Mouse (Mus musculus) forebrain, embryonic 12.5 days (tissue): ENCODE data around the gene Ica1. TPM values are rescaled to one million over a fixed set of nuclear protein-coding genes. Genes with fewer than 3 reads are reported as not detected.
A peak's percentile ranks its signal among the peaks of the same experiment; 100 is the strongest.

ENCODE experiments used
- ATAC-seq: fragments of 200-750 bp; cut with Nextera tagmentation; 2 replicates; pipeline ENCODE4 v1.8.0; 2017; ENCODE audit warnings: moderate TSS enrichment; ENCODE audit not compliant: low FRiP score
- H3K27ac ChIP-seq: fragments of 300-500 bp; sonication (generic); 2 replicates; pipeline ENCODE4 v1.5.1; 2016; ENCODE audit warnings: mild to moderate bottlenecking
- H3K27me3 ChIP-seq: fragments of 300-500 bp; sonication (generic); 2 replicates; pipeline ENCODE4 v1.6.1; 2016; ENCODE audit warnings: mild to moderate bottlenecking
- H3K36me3 ChIP-seq: fragments of 300-500 bp; sonication (generic); replicated peaks from 2 replicates; pipeline ENCODE4 v1.6.1; 2016; ENCODE audit warnings: mild to moderate bottlenecking
- H3K4me1 ChIP-seq: fragments of 300-500 bp; sonication (generic); 2 replicates; pipeline ENCODE4 v1.6.1; 2016
- H3K4me2 ChIP-seq: fragments of 300-500 bp; sonication (generic); 2 replicates; pipeline ENCODE4 v1.6.1; 2016; ENCODE audit warnings: mild to moderate bottlenecking, moderate library complexity
- H3K4me3 ChIP-seq: fragments of 300-500 bp; sonication (generic); replicated peaks from 2 replicates; pipeline ENCODE4 v1.5.1; 2016; ENCODE audit warnings: mild to moderate bottlenecking
- H3K9ac ChIP-seq: fragments of 300-500 bp; sonication (generic); 2 replicates; pipeline ENCODE4 v1.6.1; 2016; ENCODE audit warnings: mild to moderate bottlenecking
- H3K9me3 ChIP-seq: fragments of 300-500 bp; sonication (generic); 2 replicates; pipeline ENCODE4 v1.6.1; 2016
- WGBS: fragments of 180-500 bp; shearing (Covaris S2); methylation state at CpG from one replicate; pipeline ENCODE4 v1.1.7; 2016; 5-methylcytosine and 5-hydroxymethylcytosine counted together
- polyA plus RNA-seq: library from polyadenylated mRNA; unstranded; fragments of >200 nt; fragmentation: Nextera tagmentation; extraction: Ambion mirVana; gene quantifications from 2 replicates; pipeline ENCODE4 v1.2.1, GENCODE M21; 2016

Ica1 gene
- polyA plus RNA-seq, 1 experiment from 2014 or later, result 16.4 TPM

DNA sequence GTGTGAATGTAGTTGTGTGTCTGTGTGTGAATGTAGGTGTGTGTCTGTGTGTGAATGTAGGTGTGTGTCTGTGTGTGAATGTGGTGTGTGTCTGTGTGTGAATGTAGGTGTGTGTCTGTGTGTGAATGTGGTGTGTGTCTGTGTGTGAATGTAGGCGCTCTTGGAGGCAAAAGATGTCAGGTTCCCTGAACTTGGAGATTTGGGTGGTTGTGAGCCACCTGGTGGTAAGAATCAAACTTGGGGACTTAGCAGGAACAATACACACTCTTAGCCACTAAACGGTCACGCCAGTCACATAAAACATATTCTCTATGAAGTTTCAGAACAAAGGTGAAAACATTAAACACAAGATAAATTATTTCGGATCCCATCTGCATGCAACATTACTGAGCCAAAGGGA, 39.9 kb downstream of the Ica1 start:
- no peak overlapping the region for H3K27ac ChIP-seq
- H3K9me3 ChIP-seq, result no peaks in the 10 kb centered on the region
- H3K27me3 ChIP-seq, result no peaks in the 10 kb centered on the region
- H3K4me2 ChIP-seq, result no peak overlapping the region
- no peak overlapping the region for H3K4me3 ChIP-seq
- H3K9ac ChIP-seq, result no peak overlapping the region
- ATAC-seq, result no peak
- 68% methylated on average over 4 of the region's 4 CpGs for WGBS
- no peaks in the 10 kb centered on the region for H3K36me3 ChIP-seq
- H3K4me1 ChIP-seq, result no peaks in the 10 kb centered on the region

DNA sequence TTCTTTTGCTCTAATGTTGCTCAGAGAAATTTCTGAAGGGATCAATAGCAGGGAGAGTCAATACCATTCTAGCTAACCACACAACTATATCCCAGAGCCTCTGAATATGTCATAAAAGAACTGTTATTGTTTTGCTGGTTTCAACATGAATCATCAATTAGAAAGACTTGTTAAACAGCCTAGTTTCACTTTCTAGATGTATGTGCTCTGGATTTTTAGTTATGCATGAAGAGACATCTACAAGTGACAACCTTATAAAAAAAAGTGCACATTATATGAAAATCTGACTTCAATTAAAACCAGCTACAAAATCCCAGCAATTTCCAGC, 41.8 kb downstream of the Ica1 start:
- H3K4me3 ChIP-seq, result no peak overlapping the region
- H3K27me3 ChIP-seq, result no peaks in the 10 kb centered on the region
- no peaks in the 10 kb centered on the region for H3K36me3 ChIP-seq
- H3K9ac ChIP-seq, result no peak overlapping the region
- H3K9me3 ChIP-seq, result no peaks in the 10 kb centered on the region
- H3K27ac ChIP-seq, result no peak overlapping the region
- no peak overlapping the region for H3K4me2 ChIP-seq
- ATAC-seq, result 0 out of 2 replicates have a peak, but pooled peaks have one; percentile 31
- H3K4me1 ChIP-seq, result peaks cover 11% of the 10 kb centered on the region

DNA sequence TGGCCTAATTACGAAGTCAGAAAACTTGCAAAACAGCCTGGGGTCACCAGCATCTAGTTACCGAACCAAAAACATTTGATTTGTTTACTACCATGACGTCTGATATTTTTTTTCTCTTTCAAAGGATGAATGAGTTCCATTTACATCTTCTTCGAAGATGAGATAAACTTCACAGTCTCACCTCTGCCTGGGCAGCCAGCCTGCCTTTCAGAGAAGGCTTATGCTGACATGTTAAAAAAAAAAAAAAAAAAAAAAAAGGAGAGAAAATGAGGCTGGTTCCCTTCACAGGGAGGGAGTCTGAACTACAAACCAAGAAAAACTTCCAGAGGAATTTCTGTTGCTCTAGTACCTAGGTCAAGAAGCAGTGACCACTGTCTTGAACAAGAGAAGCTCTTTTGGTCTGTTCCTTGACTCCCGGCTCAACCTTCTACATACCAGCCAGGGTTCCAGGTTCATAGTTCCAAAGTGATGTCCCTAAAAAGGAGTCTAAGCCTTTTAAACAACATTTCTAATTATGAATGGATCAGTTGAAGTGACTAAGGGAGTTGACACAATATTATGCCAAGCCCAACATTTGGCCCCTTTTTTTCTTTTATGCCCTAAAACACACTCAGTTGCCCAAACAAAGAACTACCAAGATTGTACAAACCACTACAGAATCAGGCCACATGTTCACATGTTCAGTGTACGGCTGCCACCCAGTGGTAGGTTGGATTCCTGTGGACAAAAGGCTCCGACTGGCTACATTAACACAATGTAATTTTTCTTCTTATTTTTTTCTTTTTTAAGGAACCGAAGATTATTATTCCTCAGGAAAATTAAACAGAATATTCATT, 42.4 kb downstream of the Ica1 start:
- Histone ChIP-seq H3K4me2 (no peak overlapping the region), H3K27ac (no peak overlapping the region), H3K4me3 (no peak overlapping the region), H3K4me1 (peaks cover 11% of the 10 kb centered on the region), H3K9ac (no peak overlapping the region), H3K9me3 (no peaks in the 10 kb centered on the region), H3K36me3 (no peaks in the 10 kb centered on the region), H3K27me3 (no peaks in the 10 kb centered on the region)
- ATAC-seq, result peak; percentile 90
- WGBS, result 54% methylated on average over 8 of the region's 8 CpGs

DNA sequence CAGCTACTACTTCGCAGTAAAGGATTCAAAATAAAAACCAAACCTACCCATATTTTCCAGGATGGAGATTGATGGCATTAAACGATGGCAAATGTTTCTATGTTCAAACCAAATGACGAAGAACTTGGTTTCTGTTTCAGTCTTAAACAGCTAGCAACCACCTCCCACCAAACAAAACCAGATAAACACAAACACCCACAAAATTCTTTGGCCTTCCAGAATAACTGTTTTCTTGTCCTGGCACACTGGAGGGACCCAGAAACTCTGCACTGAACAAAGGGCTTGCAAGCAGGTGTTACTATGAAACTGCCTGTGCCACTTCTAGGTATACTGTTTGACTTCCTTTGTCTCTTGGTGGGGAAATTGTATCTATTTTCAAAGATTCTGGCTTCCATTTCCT, 43.2 kb downstream of the Ica1 start:
- Histone ChIP-seq H3K4me3 (no peak overlapping the region), H3K9me3 (no peaks in the 10 kb centered on the region), H3K4me1 (peaks cover 11% of the 10 kb centered on the region), H3K9ac (no peak overlapping the region), H3K27ac (no peak overlapping the region), H3K27me3 (no peaks in the 10 kb centered on the region), H3K36me3 (no peaks in the 10 kb centered on the region), H3K4me2 (no peak overlapping the region)
- no peak for ATAC-seq
- 96% methylated on average over 3 of the region's 3 CpGs for WGBS

DNA sequence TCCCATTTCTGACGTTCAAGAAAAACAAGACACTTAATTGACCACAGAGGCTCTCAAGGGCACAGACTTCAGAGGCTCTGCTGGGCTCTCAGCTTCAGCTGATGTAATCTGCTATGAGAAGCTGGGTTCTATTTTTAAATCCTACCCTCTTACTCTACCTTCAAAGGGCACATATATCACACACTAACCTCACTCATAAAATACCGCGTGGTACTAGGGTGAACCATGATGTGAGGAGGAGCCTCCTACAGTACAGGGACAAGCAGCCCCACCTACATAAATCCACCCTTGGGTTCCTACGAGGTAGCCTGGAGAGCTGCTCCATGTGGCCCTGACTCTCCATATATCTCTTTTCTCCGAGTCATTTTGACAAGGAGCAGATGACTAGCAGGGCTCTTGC, 45.8 kb downstream of the Ica1 start:
- Histone ChIP-seq H3K27me3 (no peaks in the 10 kb centered on the region), H3K36me3 (no peaks in the 10 kb centered on the region), H3K9ac (no peak overlapping the region), H3K27ac (no peak overlapping the region), H3K9me3 (peaks cover 5% of the 10 kb centered on the region; the same call in 1 of the 2 replicates), H3K4me1 (peaks cover 11% of the 10 kb centered on the region), H3K4me2 (no peak overlapping the region), H3K4me3 (no peak overlapping the region)
- 83% methylated on average over 5 of the region's 5 CpGs for WGBS
- ATAC-seq, result no peak

DNA sequence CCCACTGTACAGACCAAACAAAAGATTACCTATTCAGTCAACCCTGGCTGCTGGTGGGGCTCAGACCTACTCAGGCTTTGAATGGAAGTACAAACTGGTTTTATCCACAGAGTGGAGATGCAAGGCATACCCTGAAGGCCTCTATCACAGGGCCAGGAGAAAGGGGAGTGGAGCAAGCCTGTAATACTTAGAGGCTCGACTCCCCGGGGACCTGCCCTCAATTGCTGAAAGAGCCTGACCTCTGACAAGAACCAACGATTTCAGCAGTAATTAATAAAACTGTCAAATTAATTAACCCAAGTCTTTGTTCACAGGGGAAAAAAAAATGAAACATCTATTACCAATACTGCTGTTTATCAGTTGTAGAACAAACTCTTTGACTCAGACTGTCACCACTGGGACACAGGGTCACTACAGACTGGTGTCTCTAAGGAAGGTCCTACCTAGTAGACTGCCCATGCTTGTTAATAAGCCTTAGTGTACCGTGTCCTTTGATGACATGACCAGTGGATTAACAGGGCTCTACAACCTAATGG, 46.6 kb downstream of the Ica1 start:
- Histone ChIP-seq H3K36me3 (no peaks in the 10 kb centered on the region), H3K9me3 (peaks cover 5% of the 10 kb centered on the region; the same call in 1 of the 2 replicates), H3K9ac (no peak overlapping the region), H3K4me1 (peaks cover 11% of the 10 kb centered on the region), H3K4me3 (no peak overlapping the region), H3K4me2 (no peak overlapping the region), H3K27me3 (no peaks in the 10 kb centered on the region), H3K27ac (no peak overlapping the region)
- peak; percentile 21; the same call in 1 of the 2 replicates for ATAC-seq
- WGBS, result 34% methylated on average over 4 of the region's 4 CpGs

DNA sequence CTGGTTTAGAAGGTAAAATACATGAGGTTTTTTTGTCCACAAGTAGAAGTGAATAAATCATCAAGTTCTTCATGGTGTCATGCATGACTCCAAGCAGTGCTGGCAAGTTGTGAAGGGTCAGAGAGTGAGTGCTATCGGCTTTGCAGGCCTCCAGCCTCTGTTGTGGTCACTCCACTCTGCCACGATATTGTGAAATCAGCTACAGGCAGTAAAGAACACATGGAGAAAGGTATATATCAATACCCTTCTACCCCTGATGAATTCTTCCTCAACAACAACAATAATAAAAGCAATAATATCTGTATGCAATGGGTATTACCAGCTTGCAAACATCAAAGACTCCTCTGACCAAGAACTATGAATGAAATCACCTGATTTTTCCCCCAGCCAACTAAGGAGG, 47.9 kb downstream of the Ica1 start:
- peaks cover 5% of the 10 kb centered on the region; the same call in 1 of the 2 replicates for H3K9me3 ChIP-seq
- H3K27ac ChIP-seq, result no peak overlapping the region
- no peak overlapping the region for H3K4me3 ChIP-seq
- peaks cover 11% of the 10 kb centered on the region for H3K4me1 ChIP-seq
- H3K4me2 ChIP-seq, result no peak overlapping the region
- 92% methylated on average over 2 of the region's 2 CpGs for WGBS
- ATAC-seq, result no peak
- H3K27me3 ChIP-seq, result no peaks in the 10 kb centered on the region
- H3K36me3 ChIP-seq, result no peaks in the 10 kb centered on the region
- no peak overlapping the region for H3K9ac ChIP-seq

GRCm38 (mm10) chr6:8727806-8728205, 50.5 kb downstream of the Ica1 start:
- no peak for ATAC-seq
- WGBS, result 91% methylated on average over 8 of the region's 8 CpGs
- Histone ChIP-seq H3K27ac (no peak overlapping the region), H3K9ac (no peak overlapping the region), H3K4me1 (peaks cover 11% of the 10 kb centered on the region), H3K4me2 (no peak overlapping the region), H3K27me3 (no peaks in the 10 kb centered on the region), H3K36me3 (no peaks in the 10 kb centered on the region), H3K4me3 (no peak overlapping the region), H3K9me3 (peaks cover 5% of the 10 kb centered on the region; the same call in 1 of the 2 replicates)

- Histone ChIP-seq H3K4me1 (no peaks in the 10 kb centered on the region), H3K27me3 (no peaks in the 10 kb centered on the region), H3K4me2 (no peak overlapping the region), H3K9ac (no peak overlapping the region), H3K9me3 (peaks cover 5% of the 10 kb centered on the region; the same call in 1 of the 2 replicates), H3K27ac (no peak overlapping the region), H3K36me3 (no peaks in the 10 kb centered on the region), H3K4me3 (no peak overlapping the region)
- no peak for ATAC-seq
- 87% methylated on average over 1 of the region's 1 CpGs for WGBS
Measured at GRCm38 (mm10) chr6:8725610-8726009, 52.7 kb downstream of the Ica1 start.

DNA sequence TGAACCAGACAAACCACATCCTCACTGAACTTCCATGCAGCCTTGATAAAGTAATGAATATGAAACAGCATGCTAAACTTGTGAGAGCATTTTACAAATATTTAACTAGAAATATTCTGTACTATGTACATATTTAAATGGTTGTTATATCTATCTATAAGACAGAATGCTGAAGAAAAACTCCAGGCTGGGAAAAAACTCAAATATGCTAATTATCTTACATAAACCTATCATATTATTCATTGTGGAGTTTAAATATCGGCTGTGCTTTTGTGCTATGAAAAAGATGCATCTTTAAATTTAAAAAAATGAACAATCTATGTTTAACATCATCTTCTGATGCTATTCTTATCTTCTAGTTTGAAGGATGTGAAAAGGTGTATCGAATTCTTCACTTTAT, 58.6 kb downstream of the Ica1 start:
- Histone ChIP-seq H3K27ac (no peak overlapping the region), H3K9me3 (no peaks in the 10 kb centered on the region), H3K27me3 (no peaks in the 10 kb centered on the region), H3K4me3 (no peak overlapping the region), H3K9ac (no peak overlapping the region), H3K36me3 (no peaks in the 10 kb centered on the region), H3K4me1 (no peaks in the 10 kb centered on the region), H3K4me2 (no peak overlapping the region)
- no peak for ATAC-seq
- 93% methylated on average over 2 of the region's 2 CpGs for WGBS

- no peak for ATAC-seq
- Histone ChIP-seq H3K4me1 (no peaks in the 10 kb centered on the region), H3K36me3 (no peaks in the 10 kb centered on the region), H3K27ac (no peak overlapping the region), H3K9ac (no peak overlapping the region), H3K9me3 (no peaks in the 10 kb centered on the region), H3K27me3 (no peaks in the 10 kb centered on the region), H3K4me3 (no peak overlapping the region), H3K4me2 (no peak overlapping the region)
- 97% methylated on average over 7 of the region's 7 CpGs for WGBS
Measured at GRCm38 (mm10) chr6:8717967-8718366, 60.3 kb downstream of the Ica1 start.

GRCm38 (mm10) chr6:8716539-8716938, 61.7 kb downstream of the Ica1 start:
- H3K9ac ChIP-seq, result no peak overlapping the region
- H3K4me1 ChIP-seq, result no peaks in the 10 kb centered on the region
- no peaks in the 10 kb centered on the region for H3K27me3 ChIP-seq
- ATAC-seq, result no peak
- H3K27ac ChIP-seq, result no peak overlapping the region
- no peak overlapping the region for H3K4me2 ChIP-seq
- no peak overlapping the region for H3K4me3 ChIP-seq
- WGBS, result 96% methylated on average over 2 of the region's 2 CpGs
- H3K9me3 ChIP-seq, result no peaks in the 10 kb centered on the region
- H3K36me3 ChIP-seq, result no peaks in the 10 kb centered on the region

GRCm38 (mm10) chr6:8711246-8711645, 67.0 kb downstream of the Ica1 start:
- Histone ChIP-seq H3K9me3 (no peaks in the 10 kb centered on the region), H3K27me3 (no peaks in the 10 kb centered on the region), H3K4me1 (no peaks in the 10 kb centered on the region), H3K4me3 (no peak overlapping the region), H3K36me3 (no peaks in the 10 kb centered on the region), H3K4me2 (no peak overlapping the region), H3K27ac (no peak overlapping the region), H3K9ac (no peak overlapping the region)
- 88% methylated on average over 5 of the region's 5 CpGs for WGBS
- no peak for ATAC-seq
